Mouse (Mus musculus): ENCODE measurements at regions not wholly inside any gene's neighbourhood (a gene's known extent, or its start where the extent isn't known, plus 50 kb on each side); places are given as distances from the start of the nearest gene placed in this dataset.
A peak's percentile ranks its signal among the peaks of the same experiment; 100 is the strongest.

DNA sequence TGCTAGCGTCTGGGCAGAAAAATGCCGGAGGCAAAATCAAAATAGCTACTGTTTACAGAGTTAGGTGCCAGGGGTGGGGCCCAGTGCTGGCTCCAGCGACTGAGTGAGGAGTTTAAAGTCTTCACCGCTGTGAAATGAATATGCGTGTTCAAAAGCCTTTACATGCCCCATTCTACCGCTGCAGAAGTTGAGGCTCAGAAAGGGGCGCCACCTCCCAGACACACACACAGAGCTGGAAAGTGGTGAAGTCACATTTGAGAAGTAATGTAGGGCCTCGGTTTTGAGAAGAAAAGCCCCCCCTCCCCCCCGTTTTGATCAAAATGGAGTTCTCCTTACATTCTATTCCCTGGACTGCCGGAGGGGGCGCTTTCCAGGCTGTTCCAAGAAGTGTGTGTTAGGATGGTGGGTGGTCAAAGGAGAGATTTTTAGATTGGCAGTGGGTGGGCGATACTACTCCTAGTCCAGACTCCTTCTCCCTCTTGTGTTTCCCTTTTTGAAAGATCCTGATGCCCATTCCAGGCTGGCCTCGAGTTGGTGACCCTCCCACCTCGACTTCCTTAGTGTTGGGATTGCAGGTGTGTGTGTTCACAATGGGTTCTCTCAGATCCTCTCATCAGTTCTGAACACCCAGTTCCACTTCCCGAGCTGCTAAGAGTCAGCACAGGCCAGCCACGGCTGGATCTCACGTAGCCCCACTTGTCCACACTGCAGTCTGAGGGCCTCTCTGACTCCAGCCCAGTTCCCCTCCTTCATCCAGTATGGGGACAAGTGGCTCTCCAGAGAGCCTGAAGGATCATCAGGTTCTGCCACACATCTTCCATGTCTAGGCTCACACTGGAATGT, 69.3 kb upstream of the Nkd1 start:
- H3K36me3 ChIP-seq (ENCODE audit: control insufficient read depth, insufficient read depth, low read length, poor library complexity, severe bottlenecking), result no peaks in the 10 kb centered on the region
- TF ChIP-seq MAFK (IDR thresholded peaks at IDR 0.05; ENCODE audit: insufficient read depth, low read depth, low read length) (no peak), HCFC1 (IDR thresholded peaks at IDR 0.05; ENCODE audit: borderline replicate concordance, insufficient read depth, low read length) (no peak), ZNF384 (IDR thresholded peaks at IDR 0.05; ENCODE audit: low read depth, low read length) (no peak), ZC3H11A (IDR thresholded peaks at IDR 0.05; ENCODE audit: borderline replicate concordance, low read depth, low read length) (no peak), CHD2 (IDR thresholded peaks at IDR 0.05; ENCODE audit: low read depth, low read length) (no peak)
- peaks cover 0 to 9% of the 10 kb centered on the region in 2 experiments; a peak in 2 of 4 replicates for H3K4me1 ChIP-seq (ENCODE audit: control insufficient read depth in 2 of 2, insufficient read depth in 2 of 2, low read length in 2 of 2, poor library complexity in 1 of 2)
- no peak overlapping the region for H3K27ac ChIP-seq (ENCODE audit: insufficient read depth, low read depth, low read length, poor library complexity, severe bottlenecking)
- no peaks in the 10 kb centered on the region for H3K9me3 ChIP-seq (ENCODE audit: control insufficient read depth, insufficient read depth, low read depth, low read length)
- in situ Hi-C loops (cut with MboI; ENCODE audit: low sequenced_read_pairs in 2 of 2, unreplicated experiment in 2 of 2), result no loop called here
- H3K9ac ChIP-seq (ENCODE audit: insufficient read depth, low read depth, low read length, poor library complexity, severe bottlenecking), result no peak overlapping the region
- no peak for DNase-seq (ENCODE audit: low read depth, low spot score)
- no peak overlapping the region; a peak in 1 of 4 replicates for H3K4me3 ChIP-seq (ENCODE audit: insufficient read depth in 1 of 2, low read depth in 1 of 2, low read length in 2 of 2, poor library complexity in 1 of 2, severe bottlenecking in 1 of 2)

DNA sequence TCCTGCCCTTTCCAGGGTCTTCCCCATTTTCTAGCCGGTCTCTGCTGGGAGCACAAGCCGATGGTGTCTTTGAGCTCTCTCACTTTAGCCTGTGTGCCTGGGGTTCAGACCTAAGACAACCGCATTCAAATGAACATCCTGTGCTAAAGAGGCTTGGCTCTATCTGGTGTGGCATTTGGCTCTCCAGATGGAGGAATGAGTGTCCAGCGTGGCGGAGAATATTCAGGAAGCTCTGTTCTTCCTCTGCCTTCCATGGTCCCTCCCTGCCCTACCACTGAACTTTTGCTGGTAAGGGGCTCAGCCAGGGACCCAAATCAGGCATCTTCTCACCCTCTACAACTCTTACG, 68.7 kb upstream of the Nkd1 start:
- Histone ChIP-seq H3K9me3 (ENCODE audit: control insufficient read depth, insufficient read depth, low read depth, low read length) (no peaks in the 10 kb centered on the region), H3K4me3 (ENCODE audit: insufficient read depth in 1 of 2, low read depth in 1 of 2, low read length in 2 of 2, poor library complexity in 1 of 2, severe bottlenecking in 1 of 2) (no peak overlapping the region), H3K4me1 (ENCODE audit: control insufficient read depth in 2 of 2, insufficient read depth in 2 of 2, low read length in 2 of 2, poor library complexity in 1 of 2) (peaks cover 0 to 7% of the 10 kb centered on the region in 2 experiments; a peak in 2 of 4 replicates), H3K9ac (ENCODE audit: insufficient read depth, low read depth, low read length, poor library complexity, severe bottlenecking) (no peak overlapping the region), H3K27ac (ENCODE audit: insufficient read depth, low read depth, low read length, poor library complexity, severe bottlenecking) (no peak overlapping the region), H3K36me3 (ENCODE audit: control insufficient read depth, insufficient read depth, low read length, poor library complexity, severe bottlenecking) (no peaks in the 10 kb centered on the region)
- TF ChIP-seq HCFC1 (IDR thresholded peaks at IDR 0.05; ENCODE audit: borderline replicate concordance, insufficient read depth, low read length) (no peak), CHD2 (IDR thresholded peaks at IDR 0.05; ENCODE audit: low read depth, low read length) (no peak), MAFK (IDR thresholded peaks at IDR 0.05; ENCODE audit: insufficient read depth, low read depth, low read length) (no peak), ZC3H11A (IDR thresholded peaks at IDR 0.05; ENCODE audit: borderline replicate concordance, low read depth, low read length) (no peak), ZNF384 (IDR thresholded peaks at IDR 0.05; ENCODE audit: low read depth, low read length) (no peak)
- DNase-seq (ENCODE audit: low read depth, low spot score), result no peak
- in situ Hi-C loops (cut with MboI; ENCODE audit: low sequenced_read_pairs in 2 of 2, unreplicated experiment in 2 of 2), result no loop called here

DNA sequence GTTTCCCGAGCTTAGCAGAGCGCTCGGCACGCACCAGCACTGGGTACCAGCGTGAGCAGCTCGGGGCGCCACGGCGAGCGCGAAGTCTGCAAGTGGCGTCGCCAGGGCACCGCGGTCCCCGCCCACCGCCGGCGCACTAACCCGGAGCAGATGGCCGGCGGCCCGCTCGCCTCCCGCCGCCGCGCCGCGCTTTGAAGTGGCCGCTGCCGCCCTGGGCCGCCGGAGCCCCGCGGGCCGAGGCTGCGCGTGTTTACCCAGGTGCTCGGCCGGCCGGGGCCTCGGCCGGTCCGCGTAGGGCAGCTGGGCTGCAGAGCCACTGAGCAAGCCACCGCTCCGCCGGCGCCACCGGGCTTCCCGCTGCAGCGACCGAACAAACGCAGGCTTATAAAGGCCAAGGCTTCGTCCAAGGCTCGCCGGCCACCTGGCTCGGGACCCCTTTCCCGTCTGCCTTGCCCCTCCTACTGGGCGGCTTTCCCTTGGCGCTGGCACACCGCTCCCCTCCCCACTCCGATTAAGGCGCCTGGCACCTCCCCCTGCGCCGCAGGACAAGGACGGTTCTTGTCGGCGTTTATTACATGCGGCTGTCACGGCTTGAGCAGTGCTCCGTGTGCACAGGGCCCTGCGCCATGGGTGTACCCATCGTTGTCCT, 67.0 kb upstream of the Nkd1 start:
- no peak overlapping the region; the same call in 1 of the 2 replicates for H3K9ac ChIP-seq (ENCODE audit: insufficient read depth, low read depth, low read length, poor library complexity, severe bottlenecking)
- no peak for TF ChIP-seq MAFK (IDR thresholded peaks at IDR 0.05; ENCODE audit: insufficient read depth, low read depth, low read length)
- no peak for TF ChIP-seq ZNF384 (IDR thresholded peaks at IDR 0.05; ENCODE audit: low read depth, low read length)
- no peak for TF ChIP-seq CHD2 (IDR thresholded peaks at IDR 0.05; ENCODE audit: low read depth, low read length)
- TF ChIP-seq HCFC1 (IDR thresholded peaks at IDR 0.05; ENCODE audit: borderline replicate concordance, insufficient read depth, low read length), result no peak
- no peak for TF ChIP-seq ZC3H11A (IDR thresholded peaks at IDR 0.05; ENCODE audit: borderline replicate concordance, low read depth, low read length)
- no peaks in the 10 kb centered on the region for H3K36me3 ChIP-seq (ENCODE audit: control insufficient read depth, insufficient read depth, low read length, poor library complexity, severe bottlenecking)
- in situ Hi-C loops (cut with MboI; ENCODE audit: low sequenced_read_pairs in 2 of 2, unreplicated experiment in 2 of 2), result no loop called here
- DNase-seq (ENCODE audit: low read depth, low spot score), result no peak
- H3K9me3 ChIP-seq (ENCODE audit: control insufficient read depth, insufficient read depth, low read depth, low read length), result no peaks in the 10 kb centered on the region
- no peak overlapping the region for H3K27ac ChIP-seq (ENCODE audit: insufficient read depth, low read depth, low read length, poor library complexity, severe bottlenecking)
- H3K4me3 ChIP-seq (ENCODE audit: insufficient read depth in 1 of 2, low read depth in 1 of 2, low read length in 2 of 2, poor library complexity in 1 of 2, severe bottlenecking in 1 of 2), result peak overlapping the region; percentile 37 to 61
- peaks cover 0 to 7% of the 10 kb centered on the region in 2 experiments; a peak in 2 of 4 replicates for H3K4me1 ChIP-seq (ENCODE audit: control insufficient read depth in 2 of 2, insufficient read depth in 2 of 2, low read length in 2 of 2, poor library complexity in 1 of 2)

DNA sequence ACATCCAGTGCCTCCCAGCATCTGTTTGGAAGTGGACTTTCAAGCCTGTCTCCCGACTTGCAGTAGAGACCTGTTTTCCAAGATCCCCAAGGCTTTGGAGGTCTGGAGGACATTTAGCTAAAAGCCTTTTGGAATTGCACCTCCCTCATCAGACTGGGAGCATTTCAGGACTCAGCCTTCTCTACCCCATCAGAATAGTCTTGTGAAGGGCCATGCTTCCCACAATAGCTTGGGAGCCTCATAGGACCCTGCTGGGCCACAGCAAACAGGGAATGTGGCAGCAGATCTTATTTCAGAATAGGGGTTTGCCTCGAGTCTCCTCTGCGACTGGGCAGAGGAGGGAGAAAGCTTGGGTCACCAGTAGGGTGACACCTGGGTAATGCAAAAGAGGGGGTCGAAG, 66.2 kb upstream of the Nkd1 start:
- H3K4me3 ChIP-seq (ENCODE audit: insufficient read depth in 1 of 2, low read depth in 1 of 2, low read length in 2 of 2, poor library complexity in 1 of 2, severe bottlenecking in 1 of 2), result peak overlapping the region; percentile 37 to 55; a peak in 2 of 4 replicates
- no peak for TF ChIP-seq ZC3H11A (IDR thresholded peaks at IDR 0.05; ENCODE audit: borderline replicate concordance, low read depth, low read length)
- no peak for TF ChIP-seq CHD2 (IDR thresholded peaks at IDR 0.05; ENCODE audit: low read depth, low read length)
- no peaks in the 10 kb centered on the region for H3K9me3 ChIP-seq (ENCODE audit: control insufficient read depth, insufficient read depth, low read depth, low read length)
- H3K9ac ChIP-seq (ENCODE audit: insufficient read depth, low read depth, low read length, poor library complexity, severe bottlenecking), result no peak overlapping the region
- H3K27ac ChIP-seq (ENCODE audit: insufficient read depth, low read depth, low read length, poor library complexity, severe bottlenecking), result no peak overlapping the region
- in situ Hi-C loops (cut with MboI; ENCODE audit: low sequenced_read_pairs in 2 of 2, unreplicated experiment in 2 of 2), result no loop called here
- no peak for DNase-seq (ENCODE audit: low read depth, low spot score)
- H3K4me1 ChIP-seq (ENCODE audit: control insufficient read depth in 2 of 2, insufficient read depth in 2 of 2, low read length in 2 of 2, poor library complexity in 1 of 2), result peaks cover 0 to 7% of the 10 kb centered on the region in 2 experiments; a peak in 2 of 4 replicates
- no peaks in the 10 kb centered on the region for H3K36me3 ChIP-seq (ENCODE audit: control insufficient read depth, insufficient read depth, low read length, poor library complexity, severe bottlenecking)
